Mouse (Mus musculus) naive thymus-derived CD4-positive, alpha-beta T cell, adult 5 months (primary cell): ENCODE measurements around the gene Lamb1. TPM values are rescaled to one million over a fixed set of nuclear protein-coding genes. Genes with fewer than 3 reads are reported as not detected.

Experiments
- polyA plus RNA-seq: library from polyadenylated mRNA; unstranded; fragments of 100-300 nt; shearing (Covaris generic); gene quantifications from one replicate; pipeline ENCODE4 v1.2.1, GENCODE M21; 2017

Gene Lamb1
- not detected for polyA plus RNA-seq

GRCm38 (mm10) chr12:31265005-31265721 is at the start of gene Lamb1:
Gene Lamb1 (plus strand): TSS chr12:31265234.

GRCm38 (mm10) chr12:31240470-31240869 is 24.6 kb upstream of the Lamb1 start, which contains the start of gene Gm6993:
Gene Gm6993 (plus strand): TSS chr12:31240770.

GRCm38 (mm10) chr12:31350944-31351928 is 86.2 kb downstream of the Lamb1 start, which contains the start of gene Dld:
Gene Dld (minus strand): TSS chr12:31351453.

Other genes starting within 250 kb of the Lamb1 start
- gene Fam110c, start 191.4 kb upstream of the Lamb1 start, polyA plus RNA-seq, result not detected
- not detected for gene Gm6993, start 24.5 kb upstream of the Lamb1 start, polyA plus RNA-seq
- 110 TPM for gene Dld, start 86.2 kb downstream of the Lamb1 start, polyA plus RNA-seq
- gene Slc26a3, start 125.6 kb downstream of the Lamb1 start, polyA plus RNA-seq, result not detected
- gene Cbll1, start 234.4 kb downstream of the Lamb1 start, polyA plus RNA-seq, result 44.4 TPM